ENCODE assay signal across 14 mouse cellular contexts in genomic region chr19:59114152-59114551, GRCm38 (mm10). TPM values are rescaled to one million over a fixed set of nuclear protein-coding genes. Genes with fewer than 3 reads are reported as not detected.
DNase-seq lines count a peak whose midpoint lies in the region; ATAC-seq and TF ChIP-seq lines count a peak whose summit lies in the region.
"Had no signal": no experiment of that assay in that cellular context is flagged by ENCODE, and none has a peak within 500 bp of the region (broad histone marks: within the 10 kb centered on the region; RNA-seq: fewer than 3 reads in every experiment).

No protein-coding gene starts in this region.

- no peak overlapping the region for H3K4me3 ChIP-seq in heart, embryonic 16.5 days (ENCODE audit: low read length)
- H3K4me3 ChIP-seq in thymus, adult 2 months (ENCODE audit: control insufficient read depth, insufficient read depth, low read length) = peak overlapping the region; percentile 47
- H3K4me3 ChIP-seq in intestine, embryonic 14.5 days (ENCODE audit: low read depth, low read length) = peak overlapping the region; percentile 20
- no peak overlapping the region for H3K4me3 ChIP-seq in heart, embryonic 10.5 days
- H3K4me3 ChIP-seq: heart, adult 2 months; limb, embryonic 13.5 days had no signal

- ATAC-seq in heart, embryonic 16.5 days (replicated peaks; ENCODE audit: extremely low read depth, insufficient read depth, low FRiP score) = no peak
- ATAC-seq in intestine, embryonic 14.5 days (replicated peaks; ENCODE audit: low FRiP score, low TSS enrichment, low read depth) = no peak
- ATAC-seq: hindbrain, postnatal 0 days had no signal

- H3K9me3 ChIP-seq in heart, embryonic 16.5 days (replicated peaks; ENCODE audit: control insufficient read depth, low read length) = 0 out of 2 replicates have a peak, but pooled peaks cover 3% of the 10 kb centered on the region
- no peaks in the 10 kb centered on the region for H3K9me3 ChIP-seq in intestine, embryonic 14.5 days (ENCODE audit: control insufficient read depth, low read length)
- no peaks in the 10 kb centered on the region for H3K9me3 ChIP-seq in heart, embryonic 10.5 days

- intact Hi-C loops in heart, postnatal 14 days (cut with DNase I) = no loop called here

- no peak overlapping the region for H3K27ac ChIP-seq in heart, embryonic 16.5 days (ENCODE audit: low read length)
- H3K27ac ChIP-seq in thymus, adult 2 months (ENCODE audit: control insufficient read depth, insufficient read depth, low read length) = no peak overlapping the region
- H3K27ac ChIP-seq in intestine, embryonic 14.5 days (ENCODE audit: low read depth) = no peak overlapping the region
- no peak overlapping the region for H3K27ac ChIP-seq in heart, embryonic 10.5 days
- H3K27ac ChIP-seq: heart, adult 2 months; hindbrain, postnatal 0 days; limb, embryonic 13.5 days had no signal

- peak overlapping the region; percentile 27; the same call in 1 of the 2 replicates for H3K4me2 ChIP-seq in heart, embryonic 16.5 days (ENCODE audit: low read depth, low read length)
- peak overlapping the region; percentile 43 for H3K4me2 ChIP-seq in intestine, embryonic 14.5 days (ENCODE audit: low read length)
- H3K4me2 ChIP-seq: limb, embryonic 13.5 days had no signal

- no peaks in the 10 kb centered on the region for H3K36me3 ChIP-seq in heart, embryonic 16.5 days (ENCODE audit: control insufficient read depth, insufficient read depth)
- H3K36me3 ChIP-seq in thymus, adult 2 months (ENCODE audit: control insufficient read depth, insufficient read depth, low read length) = no peaks in the 10 kb centered on the region
- no peaks in the 10 kb centered on the region for H3K36me3 ChIP-seq in intestine, embryonic 14.5 days (ENCODE audit: control insufficient read depth, insufficient read depth, low read length)
- H3K36me3 ChIP-seq in heart, embryonic 10.5 days = no peaks in the 10 kb centered on the region
- H3K36me3 ChIP-seq: limb, embryonic 13.5 days had no signal

- no peak for TF ChIP-seq POLR2A in thymus, adult 2 months (IDR thresholded peaks at IDR 0.05; ENCODE audit: control insufficient read depth, extremely low read depth, insufficient read depth, low read length, poor library complexity)

- no peak overlapping the region for H3K9ac ChIP-seq in heart, embryonic 16.5 days (ENCODE audit: low read length)
- H3K9ac ChIP-seq in intestine, embryonic 14.5 days (ENCODE audit: low read length) = no peak overlapping the region
- H3K9ac ChIP-seq: limb, embryonic 13.5 days had no signal

- 53% methylated on average over 4 of the region's 4 CpGs for WGBS in heart, embryonic 16.5 days
- WGBS in thymus, adult 2 months = 33% methylated on average over 4 of the region's 4 CpGs
- WGBS in intestine, embryonic 14.5 days = 47% methylated on average over 4 of the region's 4 CpGs
- 67% methylated on average over 4 of the region's 4 CpGs for WGBS in heart, embryonic 10.5 days

- no peaks in the 10 kb centered on the region for H3K27me3 ChIP-seq in heart, embryonic 16.5 days (ENCODE audit: control insufficient read depth, insufficient read depth, low read length)
- H3K27me3 ChIP-seq in thymus, adult 2 months (ENCODE audit: control insufficient read depth, insufficient read depth, low read length) = no peaks in the 10 kb centered on the region
- no peaks in the 10 kb centered on the region for H3K27me3 ChIP-seq in intestine, embryonic 14.5 days (replicated peaks; ENCODE audit: control insufficient read depth, insufficient read depth, low read length)
- 0 out of 2 replicates have a peak, but pooled peaks cover 9% of the 10 kb centered on the region for H3K27me3 ChIP-seq in heart, embryonic 10.5 days (ENCODE audit: insufficient read depth, poor library complexity, severe bottlenecking)

- no peaks in the 10 kb centered on the region for H3K4me1 ChIP-seq in heart, embryonic 16.5 days (ENCODE audit: control insufficient read depth, insufficient read depth, low read length)
- peaks cover 3% of the 10 kb centered on the region; the same call in 1 of the 2 replicates for H3K4me1 ChIP-seq in thymus, adult 2 months (replicated peaks; ENCODE audit: control insufficient read depth, insufficient read depth, low read length)
- H3K4me1 ChIP-seq in intestine, embryonic 14.5 days (replicated peaks; ENCODE audit: control insufficient read depth, insufficient read depth, low read length) = no peaks in the 10 kb centered on the region
- H3K4me1 ChIP-seq in heart, embryonic 10.5 days = no peaks in the 10 kb centered on the region
- H3K4me1 ChIP-seq: limb, embryonic 13.5 days had no signal

- DNase-seq in heart, postnatal 14 days = no peak
- DNase-seq in thymus, adult 2 months = no peak
- DNase-seq in thymus, adult 18-20 months = no peak
- peak; percentile 65 for DNase-seq in intestine, embryonic 14.5 days (ENCODE audit: low spot score)
- no peak for DNase-seq in right cerebral cortex, adult 18-20 months
- DNase-seq in heart, embryonic 10.5 days (ENCODE audit: low spot score) = no peak
- no peak for DNase-seq in adrenal gland, postnatal 25 days
- DNase-seq: cerebellum, adult 18-20 months; heart, adult 2 months; thymus, postnatal 4 days had no signal

- TF ChIP-seq CTCF in thymus, adult 2 months (IDR thresholded peaks at IDR 0.05; ENCODE audit: borderline replicate concordance, control insufficient read depth, extremely low read depth, insufficient read depth, low read length, poor library complexity) = no peak

RNA-seq across cellular contexts. Expression of gene Shtn1, which starts 38.3 kb away (rescaled TPM):
- 1.1 and 1.3 TPM in 2 replicates for polyA plus RNA-seq in heart, embryonic 16.5 days (2015; fragmentation: Nextera tagmentation; extraction: Ambion mirVana)
- 1 to 10 TPM; 2.2 to 2.4 TPM for total RNA-seq in heart, postnatal 14 days (2021)
- polyA plus RNA-seq in thymus, adult 2 months (2012; rRNA removed) = 1.4 and 1.7 TPM in 2 replicates
- polyA plus RNA-seq in intestine, embryonic 14.5 days (2014; fragmentation: Nextera tagmentation; extraction: Ambion mirVana) = 18.2 and 18.7 TPM in 2 replicates
- 0.53 and 0.69 TPM in 2 replicates for polyA plus RNA-seq in heart, embryonic 10.5 days (2016; fragmentation: Nextera tagmentation; extraction: Ambion mirVana)
- 15.9 and 19.1 TPM in 2 replicates for total RNA-seq in adrenal gland, postnatal 25 days (2021)

RNA-seq across cellular contexts. Expression of gene Vax1, which starts 55.7 kb away (rescaled TPM):
- polyA plus RNA-seq in heart, embryonic 16.5 days (2015; fragmentation: Nextera tagmentation; extraction: Ambion mirVana) = not detected in 2 replicates
- not detected for total RNA-seq in heart, postnatal 14 days (2021)
- polyA plus RNA-seq in thymus, adult 2 months (2012; rRNA removed) = not detected in 2 replicates
- not detected in 2 replicates for polyA plus RNA-seq in intestine, embryonic 14.5 days (2014; fragmentation: Nextera tagmentation; extraction: Ambion mirVana)
- polyA plus RNA-seq in heart, embryonic 10.5 days (2016; fragmentation: Nextera tagmentation; extraction: Ambion mirVana) = not detected in 2 replicates
- total RNA-seq in adrenal gland, postnatal 25 days (2021) = not detected in 2 replicates
- total RNA-seq: heart, adult 2 months; hindbrain, postnatal 0 days had no signal
- polyA plus RNA-seq: heart, adult 2 months; hindbrain, postnatal 0 days; midbrain, embryonic 14.5 days had no signal

Comparison
In these comparisons a context has a peak if more than half of its experiments do, and no peak if none do; other contexts are left out.
1. H3K4me3 ChIP-seq: peak in thymus, adult 2 months (single experiment) and intestine, embryonic 14.5 days (single experiment); none in heart, embryonic 16.5 days (single experiment) and heart, embryonic 10.5 days (single experiment).